Mouse (Mus musculus) spleen, postnatal 36 days (tissue): ENCODE data around the gene Med12l.

Experiments
- DNase-seq, 2 experiments: peaks; one replicate each; pipeline ENCODE4 v3.0.0; 2022; ENCODE audit warnings: low spot score in 2 of 2, mixed read lengths in 1 of 2

The Med12l gene

GRCm38 (mm10) chr3:59005271-59005995 is at the start of gene Med12l:
Gene Med12l (plus strand): TSS chr3:59005825.
- DNase-seq: no peak

- no peak for DNase-seq
Measured at GRCm38 (mm10) chr3:58961166-58961565, 44.5 kb upstream of the Med12l start.

GRCm38 (mm10) chr3:58977413-58977812 is 28.2 kb upstream of the Med12l start:
- DNase-seq: no peak

- no peak for DNase-seq
Measured at GRCm38 (mm10) chr3:58977906-58978622, 27.6 kb upstream of the Med12l start.

GRCm38 (mm10) chr3:58980579-58980978 is 25.0 kb upstream of the Med12l start:
- no peak for DNase-seq

GRCm38 (mm10) chr3:58982896-58983837 is 22.5 kb upstream of the Med12l start:
- DNase-seq: peak; percentile 45 to 61

GRCm38 (mm10) chr3:58983838-58984598 is 21.6 kb upstream of the Med12l start:
- DNase-seq: no peak

- no peak for DNase-seq
Measured at GRCm38 (mm10) chr3:58985816-58986215, 19.8 kb upstream of the Med12l start.

GRCm38 (mm10) chr3:58989374-58989773 is 16.3 kb upstream of the Med12l start:
- no peak for DNase-seq

- no peak for DNase-seq
Measured at GRCm38 (mm10) chr3:58990556-58990955, 15.1 kb upstream of the Med12l start.

GRCm38 (mm10) chr3:58992122-58992521 is 13.5 kb upstream of the Med12l start:
- no peak for DNase-seq

- no peak for DNase-seq
Measured at GRCm38 (mm10) chr3:58993619-58994018, 12.0 kb upstream of the Med12l start.

GRCm38 (mm10) chr3:59003756-59004155 is 1.9 kb upstream of the Med12l start:
- no peak for DNase-seq

- DNase-seq: no peak
Measured at GRCm38 (mm10) chr3:59005996-59006730, 538 bp downstream of the Med12l start.

- DNase-seq: peak; percentile 3 to 8
Measured at GRCm38 (mm10) chr3:59006731-59007441, 1.3 kb downstream of the Med12l start.

- DNase-seq: no peak
Measured at GRCm38 (mm10) chr3:59010276-59010675, 4.7 kb downstream of the Med12l start.

- DNase-seq: no peak
Measured at GRCm38 (mm10) chr3:59015698-59016412, 10.2 kb downstream of the Med12l start.

GRCm38 (mm10) chr3:59016501-59016900 is 10.9 kb downstream of the Med12l start:
- DNase-seq: no peak

- DNase-seq: no peak
Measured at GRCm38 (mm10) chr3:59021236-59021635, 15.6 kb downstream of the Med12l start.
